Mouse (Mus musculus): ENCODE measurements around the gene Ptges3l. TPM values are rescaled to one million over a fixed set of nuclear protein-coding genes. Genes with fewer than 3 reads are reported as not detected.
"Not testable (repeated sequence)": the region's sequence is repeated elsewhere in the genome, so short reads cannot be mapped to it uniquely, and the experiment has no call there.

The Ptges3l gene
- total RNA-seq, 2 experiments from 2014 or later, result 5.6 to 9.5 TPM

DNA sequence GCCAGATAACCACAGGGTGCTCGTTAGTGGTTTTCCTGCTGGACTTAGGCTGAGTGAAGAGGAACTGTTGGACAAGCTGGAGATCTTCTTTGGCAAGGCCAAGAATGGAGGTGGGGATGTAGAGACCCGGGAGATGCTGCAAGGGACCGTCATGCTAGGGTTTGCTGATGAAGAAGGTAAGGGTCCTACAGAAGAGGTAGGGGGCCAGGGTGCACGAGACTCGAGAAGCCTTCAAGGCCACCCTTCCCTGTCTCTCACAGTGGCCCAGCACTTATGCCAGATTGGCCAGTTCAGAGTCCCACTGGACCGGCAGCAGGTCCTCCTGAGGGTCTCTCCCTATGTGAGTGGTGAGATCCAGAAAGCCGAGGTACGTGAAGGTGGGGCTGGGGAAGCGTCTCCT lies 32.5 kb upstream of the Ptges3l start:
- DNase-seq, result no peak

- DNase-seq, result no peak
These were observed 30.5 kb upstream of the Ptges3l start for GRCm38 (mm10) chr11:101455627-101456026.

DNA sequence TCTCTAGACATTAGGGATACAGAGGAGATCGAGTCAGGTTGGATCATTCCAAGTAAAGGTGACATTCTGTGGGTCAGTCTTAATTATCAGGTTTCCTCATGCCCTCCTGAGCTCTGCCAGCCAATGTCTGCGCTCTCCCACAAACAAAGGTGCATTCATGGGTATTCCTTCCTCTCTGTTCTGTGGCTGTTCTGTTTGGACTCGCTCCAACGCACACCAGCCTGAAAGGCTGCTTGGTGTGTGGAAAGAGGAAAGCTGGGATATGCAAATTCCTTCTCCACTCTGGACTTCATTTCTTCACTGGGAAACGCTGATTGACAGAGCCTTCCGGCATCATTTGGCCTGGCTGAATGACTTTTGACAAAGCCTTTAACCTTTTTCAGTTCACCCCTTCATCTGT lies 29.6 kb upstream of the Ptges3l start:
- DNase-seq, result no peak

- DNase-seq, result no peak
These were observed 27.1 kb upstream of the Ptges3l start for GRCm38 (mm10) chr11:101452093-101452774.

DNA sequence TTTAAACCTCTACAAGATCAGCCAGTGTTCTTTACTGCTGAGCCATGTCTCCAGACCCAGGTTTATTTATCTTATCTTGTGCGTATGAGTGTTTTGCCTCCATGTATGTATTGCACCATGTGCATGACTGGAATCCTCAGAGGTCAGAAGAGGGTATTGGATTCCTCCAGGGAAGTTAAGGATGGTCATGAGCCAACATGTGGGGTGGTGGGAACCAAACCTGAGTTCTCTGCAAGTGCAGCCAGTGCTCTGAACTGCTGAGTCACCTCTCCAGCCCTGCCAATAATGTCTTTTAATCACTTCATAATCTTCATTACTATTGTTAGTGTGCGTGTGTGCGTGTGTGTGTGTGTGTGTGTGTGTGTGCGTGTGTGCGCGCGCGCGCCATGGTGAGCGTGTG lies 26.4 kb upstream of the Ptges3l start:
- no peak for DNase-seq

GRCm38 (mm10) chr11:101450394-101450793 lies 25.3 kb upstream of the Ptges3l start:
- no peak for DNase-seq

GRCm38 (mm10) chr11:101449596-101449995 lies 24.5 kb upstream of the Ptges3l start:
- not testable (repeated sequence) for DNase-seq

DNA sequence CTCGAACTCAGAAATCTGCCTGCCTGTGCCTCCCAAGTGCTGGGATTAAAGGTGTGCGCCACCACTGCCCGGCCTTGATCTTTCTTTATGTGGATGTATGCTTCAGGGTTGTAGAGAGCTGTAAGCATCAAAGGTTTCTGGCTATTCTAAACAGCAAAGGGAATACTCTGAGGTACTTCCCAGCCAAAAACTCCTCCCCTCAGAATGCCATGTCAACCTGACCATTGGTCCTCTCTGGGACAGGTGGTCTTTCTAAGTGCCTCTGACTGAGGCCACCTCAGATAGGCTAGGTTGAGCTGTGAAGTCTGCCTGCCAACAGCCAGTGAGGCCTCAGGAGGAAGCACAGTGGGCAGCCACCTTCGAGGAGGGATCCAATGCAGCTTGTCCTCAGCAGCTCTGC lies 23.8 kb upstream of the Ptges3l start:
- DNase-seq, result no peak

- DNase-seq, result peak; percentile 86
These were observed 23.2 kb upstream of the Ptges3l start, which contains the start of gene Ifi35 for GRCm38 (mm10) chr11:101448274-101448746. TSS of gene Ifi35 (plus strand) at chr11:101448407.

GRCm38 (mm10) chr11:101447786-101448185 lies 22.7 kb upstream of the Ptges3l start:
- no peak for DNase-seq

- not testable (repeated sequence) for DNase-seq
These were observed 21.7 kb upstream of the Ptges3l start for GRCm38 (mm10) chr11:101446860-101447259.

GRCm38 (mm10) chr11:101446319-101446718 lies 21.2 kb upstream of the Ptges3l start:
- DNase-seq, result no peak

- DNase-seq, result no peak
These were observed 17.6 kb upstream of the Ptges3l start for GRCm38 (mm10) chr11:101442760-101443159.

GRCm38 (mm10) chr11:101442127-101442693 lies 17.1 kb upstream of the Ptges3l start, which contains the start of gene Rpl27:
TSS of gene Rpl27 (plus strand) at chr11:101442298.
- peak; percentile 96 for DNase-seq

DNA sequence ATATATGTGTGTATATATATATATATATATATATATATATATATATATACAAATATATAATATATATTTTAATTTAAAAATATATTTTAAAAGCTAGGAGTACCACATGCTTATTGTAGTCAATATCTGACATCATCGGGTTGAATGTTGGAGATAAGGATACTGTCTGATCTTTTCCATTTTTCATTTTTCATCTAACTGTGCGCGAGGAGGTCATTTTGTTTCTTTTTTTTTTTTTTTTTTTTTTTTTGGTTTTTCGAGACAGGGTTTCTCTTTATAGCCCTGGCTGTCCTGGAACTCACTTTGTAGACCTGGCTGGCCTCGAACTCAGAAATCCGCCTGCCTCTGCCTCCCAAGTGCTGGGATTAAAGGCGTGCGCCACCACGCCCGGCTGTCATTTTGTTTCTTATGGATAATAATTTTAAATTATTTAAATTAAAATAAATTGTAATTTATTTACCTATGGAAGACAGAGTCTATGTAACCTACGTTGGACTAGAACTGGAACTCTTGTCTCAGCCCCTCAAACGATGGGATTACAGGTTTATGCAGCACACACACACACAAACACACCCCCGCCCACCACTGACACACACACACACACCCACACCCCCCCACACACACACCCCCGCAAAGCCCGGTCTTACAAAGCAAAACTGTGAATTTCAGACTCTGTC lies 16.5 kb upstream of the Ptges3l start:
- DNase-seq, result not testable (repeated sequence)

- not testable (repeated sequence) for DNase-seq
These were observed 12.9 kb upstream of the Ptges3l start for GRCm38 (mm10) chr11:101438006-101438405.

GRCm38 (mm10) chr11:101436916-101437315 lies 11.8 kb upstream of the Ptges3l start:
- DNase-seq, result no peak

- no peak for DNase-seq
These were observed 10.7 kb upstream of the Ptges3l start for GRCm38 (mm10) chr11:101435831-101436230.

- peak; percentile 18 for DNase-seq
These were observed 8.3 kb upstream of the Ptges3l start for GRCm38 (mm10) chr11:101433396-101433795.

DNA sequence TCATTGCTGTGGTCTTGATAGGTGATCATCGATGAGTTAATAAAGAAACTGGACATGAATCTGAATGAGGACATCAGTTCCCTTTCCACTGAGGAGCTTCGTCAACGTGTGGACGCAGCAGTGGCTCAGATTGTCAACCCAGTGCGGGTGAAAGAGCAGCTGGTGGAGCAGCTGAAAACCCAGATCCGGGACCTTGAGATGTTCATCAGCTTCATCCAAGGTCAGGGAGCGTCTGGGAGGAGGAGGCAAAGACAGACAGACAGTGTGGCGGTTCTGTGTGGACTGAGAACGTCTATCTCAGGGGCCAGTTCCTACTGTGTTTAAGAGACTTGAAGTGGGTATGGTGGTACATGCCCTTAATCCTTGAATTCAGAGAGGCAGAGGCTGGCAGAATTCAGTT lies 6.2 kb upstream of the Ptges3l start:
- DNase-seq, result peak; percentile 31

- no peak for DNase-seq
These were observed 1.0 kb upstream of the Ptges3l start for GRCm38 (mm10) chr11:101426165-101426564.

- peak; percentile 33 for DNase-seq
These were observed 855 bp downstream of the Ptges3l start, which contains the start of gene Gm27029 for GRCm38 (mm10) chr11:101424105-101424851. TSS of gene Gm27029 (minus strand) at chr11:101424796.
